8 mouse cellular contexts compared by ENCODE assay signal in the genomic region with DNA sequence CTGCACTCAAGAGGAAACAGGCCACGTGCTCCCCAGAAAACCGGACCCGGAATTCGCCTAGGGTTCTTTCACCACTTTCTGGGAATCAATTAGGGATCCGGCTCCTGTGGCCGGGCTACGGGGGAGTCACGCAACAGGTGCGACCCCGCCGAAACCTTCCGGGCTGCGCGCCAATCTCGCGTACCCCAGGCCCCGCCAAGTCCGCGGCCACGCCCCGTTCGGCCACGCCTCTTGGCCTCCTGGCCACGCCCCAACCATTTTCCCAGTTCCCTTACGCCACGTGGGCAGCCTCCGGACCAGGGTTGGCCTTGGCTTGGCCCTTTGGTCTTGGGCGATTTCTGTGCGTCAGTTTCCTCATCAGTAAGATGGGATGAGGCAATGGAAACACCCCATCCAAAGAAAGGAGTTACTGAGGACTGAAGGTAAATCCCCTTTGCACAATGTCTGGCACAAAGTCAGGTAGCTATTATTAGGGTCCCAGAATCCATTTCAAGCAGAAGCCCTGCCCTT. TPM values are rescaled to one million over a fixed set of nuclear protein-coding genes. Genes with fewer than 3 reads are reported as not detected.
DNase-seq lines count a peak whose midpoint lies in the region; ATAC-seq and TF ChIP-seq lines count a peak whose summit lies in the region.

A gene (minus strand): TSS at position 182 of the 510 bp plus-strand sequence.

- H3K9me3 ChIP-seq in hindbrain, embryonic 15.5 days, result no peaks in the 10 kb centered on the region

- TF ChIP-seq POLR2A in small intestine, adult 2 months (IDR thresholded peaks at IDR 0.05; ENCODE audit: low read depth, low read length), result no peak

- H3K4me3 ChIP-seq in gastrocnemius, adult 2 months, result peak within 1 kb of the TSS; percentile 94
- H3K4me3 ChIP-seq in hindbrain, embryonic 15.5 days, result peak within 1 kb of the TSS; percentile 65
- peak within 1 kb of the TSS; percentile 73 for H3K4me3 ChIP-seq in left cerebral cortex, adult 2 months
- peak within 1 kb of the TSS; percentile 74 for H3K4me3 ChIP-seq in macrophage (ENCODE audit: inconsistent target)
- H3K4me3 ChIP-seq in small intestine, adult 2 months (ENCODE audit: low read depth, low read length), result peak within 1 kb of the TSS; percentile 76

- under 1% methylated on average over 29 of the region's 29 CpGs for WGBS in hindbrain, embryonic 15.5 days
- under 1% methylated on average over 27 of the region's 29 CpGs for WGBS in macrophage (ENCODE audit: missing documents)
- under 1% methylated on average over 29 of the region's 29 CpGs for WGBS in small intestine, adult 2 months

- no peak for TF ChIP-seq CTCF in gastrocnemius, adult 2 months (IDR thresholded peaks at IDR 0.05)
- no peak for TF ChIP-seq CTCF in left cerebral cortex, adult 2 months (IDR thresholded peaks at IDR 0.05)
- no peak for TF ChIP-seq CTCF in small intestine, adult 2 months (IDR thresholded peaks at IDR 0.05; ENCODE audit: extremely low read depth, insufficient read length, insufficient replicate concordance, low read depth, low read length)

- peak within 1 kb of the TSS; percentile 88 for H3K27ac ChIP-seq in gastrocnemius, adult 2 months
- peak within 1 kb of the TSS; percentile 84 for H3K27ac ChIP-seq in hindbrain, embryonic 15.5 days (replicated peaks)
- H3K27ac ChIP-seq in left cerebral cortex, adult 2 months, result peak within 1 kb of the TSS; percentile 85
- peak within 1 kb of the TSS; percentile 66 for H3K27ac ChIP-seq in macrophage
- peak within 1 kb of the TSS; percentile 87 for H3K27ac ChIP-seq in small intestine, adult 2 months (ENCODE audit: insufficient read depth, low read depth, low read length)

- intact Hi-C loops in gastrocnemius, adult 2 months (cut with DNase I), result no loop called here
- intact Hi-C loops in left cerebral cortex, adult 2 months (cut with DNase I), result loop anchor here (5.0 kb wide), 1 partner anchor 61 kb away; a partner anchor contains a TSS

- peak within 1 kb of the TSS; percentile 65 for H3K9ac ChIP-seq in hindbrain, embryonic 15.5 days

- H3K4me1 ChIP-seq in hindbrain, embryonic 15.5 days (replicated peaks), result peaks cover 51% of the 10 kb centered on the region
- H3K4me1 ChIP-seq in small intestine, adult 2 months (ENCODE audit: control insufficient read depth, insufficient read depth, insufficient read length, low read length), result peaks cover 13% of the 10 kb centered on the region; the same call in 1 of the 2 replicates

- H3K27me3 ChIP-seq in hindbrain, embryonic 15.5 days, result no peaks in the 10 kb centered on the region
- no peaks in the 10 kb centered on the region for H3K27me3 ChIP-seq in small intestine, adult 2 months (ENCODE audit: control insufficient read depth, insufficient read depth, low read length)

- peak within 1 kb of the TSS; percentile 100 for H3K4me2 ChIP-seq in hindbrain, embryonic 15.5 days

- no peak for ATAC-seq in activated CD4-positive, CD25-positive, alpha-beta regulatory T cell, adult 4 months
- ATAC-seq in hindbrain, embryonic 15.5 days (ENCODE audit: low FRiP score, low read depth), result no peak

- DNase-seq in cerebellum, postnatal 10 days, result peak; percentile 76 to 80
- peak; percentile 91 for DNase-seq in gastrocnemius, adult 2 months
- peak in 1 of 2 experiments; percentile 48 for DNase-seq in left cerebral cortex, adult 2 months (ENCODE audit: extremely low spot score in 1 of 2, low spot score in 2 of 2)
- DNase-seq in frontal cortex, postnatal 25 days (ENCODE audit: low spot score in 2 of 2), result no peak

- H3K79me2 ChIP-seq in macrophage (ENCODE audit: inconsistent target), result peaks cover 41% of the 10 kb centered on the region

- no peaks in the 10 kb centered on the region for H3K36me3 ChIP-seq in hindbrain, embryonic 15.5 days
- H3K36me3 ChIP-seq in macrophage (ENCODE audit: inconsistent target), result no peaks in the 10 kb centered on the region
- no peaks in the 10 kb centered on the region for H3K36me3 ChIP-seq in small intestine, adult 2 months (ENCODE audit: control insufficient read depth, insufficient read depth, low read length)

RNA-seq across cellular contexts. Expression of the gene that starts here (rescaled TPM):
- 10 to 100 TPM; 13.6 to 21.6 TPM for polyA plus RNA-seq in activated CD4-positive, CD25-positive, alpha-beta regulatory T cell, adult 4 months (2017; shearing (Covaris generic))
- total RNA-seq in gastrocnemius, adult 2 months (2021), result 1 to 10 TPM; 3.8 to 5.6 TPM
- polyA plus RNA-seq in hindbrain, embryonic 15.5 days (2015; fragmentation: Nextera tagmentation; extraction: Ambion mirVana), result 57.9 and 66.2 TPM in 2 replicates
- 10 to 100 TPM; 58.8 to 61.4 TPM for total RNA-seq in left cerebral cortex, adult 2 months (2021)
- 100 to 1,000 TPM in 2 of 26 experiments, 10 to 100 TPM in 24; 21.4 to 129 (median 44.8) TPM for total RNA-seq in macrophage (2018; cell fraction: chromatin; rRNA removed)
- total RNA-seq in macrophage (2018; cell fraction: cytosol; rRNA removed), result 10 to 100 TPM in 25 of 26 experiments, 1 to 10 TPM in 1; 9.3 to 16.5 (median 13.3) TPM
- total RNA-seq in macrophage (2018; cell fraction: nucleus; rRNA removed), result 100 to 1,000 TPM in 1 of 26 experiments, 10 to 100 TPM in 25; 12.7 to 107 (median 33.1) TPM
- polyA plus RNA-seq in macrophage (2018), result 7.1 to 19.1 TPM (median 17.7 TPM) in 3 replicates
- polyA plus RNA-seq in small intestine, adult 2 months (2012; rRNA removed), result 88.8 and 107 TPM in 2 replicates

Comparison
In these comparisons a context has a peak if more than half of its experiments do, and no peak if none do; other contexts are left out.
1. RNA of the gene that starts here (total RNA-seq): 58.8 to 61.4 TPM in left cerebral cortex, adult 2 months; 3.8 to 5.6 TPM in gastrocnemius, adult 2 months; every median in the first group is over 4 times any median in the second.
2. DNase-seq: peak in cerebellum, postnatal 10 days (2 of 2) and gastrocnemius, adult 2 months (single experiment); none in frontal cortex, postnatal 25 days (0 of 2).
3. Peak in every context shown above with its lines, with median percentiles within 50 percentile points of each other: H3K27ac ChIP-seq and H3K4me3 ChIP-seq.